Mouse (Mus musculus) liver, embryonic 12.5 days (tissue): ENCODE measurements around the gene Zfp609. TPM values are rescaled to one million over a fixed set of nuclear protein-coding genes. Genes with fewer than 3 reads are reported as not detected.
A peak's percentile ranks its signal among the peaks of the same experiment; 100 is the strongest.

Experiments used
- ATAC-seq: fragments of 200-750 bp; cut with Nextera tagmentation; 2 replicates; pipeline ENCODE4 v1.8.0; 2017; ENCODE audit warnings: moderate number of reproducible peaks, mild to moderate bottlenecking, moderate library complexity
- H3K27ac ChIP-seq: fragments of 300-500 bp; sonication (generic); 2 replicates; pipeline ENCODE4 v1.5.1; 2016; ENCODE audit warnings: mild to moderate bottlenecking
- H3K27me3 ChIP-seq: fragments of 300-500 bp; sonication (generic); replicated peaks from 2 replicates; pipeline ENCODE4 v1.6.1; 2016; ENCODE audit warnings: mild to moderate bottlenecking, moderate library complexity
- H3K36me3 ChIP-seq: fragments of 300-500 bp; sonication (generic); 2 replicates; pipeline ENCODE4 v1.6.1; 2016; ENCODE audit warnings: mild to moderate bottlenecking, moderate library complexity
- H3K4me1 ChIP-seq: fragments of 300-500 bp; sonication (generic); 2 replicates; pipeline ENCODE4 v1.6.1; 2016
- H3K4me2 ChIP-seq: fragments of 300-500 bp; sonication (generic); 2 replicates; pipeline ENCODE4 v1.6.1; 2016; ENCODE audit warnings: mild to moderate bottlenecking, moderate library complexity
- H3K4me3 ChIP-seq: fragments of 300-500 bp; sonication (generic); 2 replicates; pipeline ENCODE4 v1.5.1; 2016; ENCODE audit warnings: mild to moderate bottlenecking, moderate library complexity
- H3K9ac ChIP-seq: fragments of 300-500 bp; sonication (generic); 2 replicates; pipeline ENCODE4 v1.6.1; 2016; ENCODE audit warnings: mild to moderate bottlenecking, moderate library complexity
- H3K9me3 ChIP-seq: fragments of 300-500 bp; sonication (generic); replicated peaks from 2 replicates; pipeline ENCODE4 v1.6.1; 2016; ENCODE audit warnings: mild to moderate bottlenecking, moderate library complexity
- WGBS: fragments of 180-500 bp; shearing (Covaris S2); methylation state at CpG from one replicate; pipeline ENCODE4 v1.1.7; 2016; ENCODE audit not compliant: insufficient replicate concordance; 5-methylcytosine and 5-hydroxymethylcytosine counted together
- polyA plus RNA-seq: library from polyadenylated mRNA; unstranded; fragments of >200 nt; fragmentation: Nextera tagmentation; extraction: Ambion mirVana; gene quantifications from 2 replicates; pipeline ENCODE4 v1.2.1, GENCODE M21; 2016

Zfp609 gene
- polyA plus RNA-seq = 3.3 and 3.8 TPM in 2 replicates

DNA sequence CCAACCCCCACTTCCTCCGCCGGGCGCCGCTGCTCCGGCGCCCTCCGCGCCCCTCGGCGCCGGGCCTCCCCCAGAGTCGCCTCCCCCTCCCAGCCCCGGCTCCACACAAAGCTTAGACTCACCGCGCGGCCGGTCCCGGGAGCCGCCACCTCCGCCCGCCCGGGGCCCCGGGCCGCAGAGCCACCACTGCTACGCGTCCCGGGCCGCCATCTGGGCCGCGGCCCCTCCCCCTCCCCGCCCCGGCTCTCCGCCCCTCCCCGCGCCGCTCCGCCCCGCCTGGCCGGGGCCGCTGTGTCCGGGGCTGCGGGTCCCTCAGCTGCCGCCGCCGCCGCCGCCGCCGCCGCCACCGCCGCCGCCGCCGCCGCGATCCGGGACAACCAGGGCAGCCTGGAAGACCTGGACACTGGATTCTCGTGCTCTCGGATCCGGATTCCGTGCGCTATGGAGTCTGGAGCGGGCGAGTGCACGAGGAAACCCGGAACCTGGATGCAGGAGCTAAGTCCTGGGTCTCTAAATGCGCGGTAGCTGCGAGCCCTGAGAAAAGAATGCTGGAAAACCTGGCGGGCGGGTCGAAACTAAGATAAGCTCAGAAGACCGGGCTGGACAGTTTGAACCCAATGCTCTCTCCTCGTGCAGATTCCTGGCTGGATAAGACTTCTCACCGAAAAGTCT lies at the start of gene Zfp609:
Gene Zfp609 (minus strand): TSS at position 221 of the 672 bp plus-strand sequence.
- H3K4me2 ChIP-seq = peak within 1 kb of the TSS; percentile 92
- H3K4me3 ChIP-seq = peak within 1 kb of the TSS; percentile 87
- H3K9ac ChIP-seq = peak within 1 kb of the TSS; percentile 93
- H3K4me1 ChIP-seq = peaks cover 60% of the 10 kb centered on the region
- under 1% methylated on average over 62 of the region's 76 CpGs for WGBS
- no peaks in the 10 kb centered on the region for H3K9me3 ChIP-seq
- H3K27ac ChIP-seq = peak within 1 kb of the TSS; percentile 95
- no peaks in the 10 kb centered on the region for H3K27me3 ChIP-seq
- H3K36me3 ChIP-seq = no peaks in the 10 kb centered on the region
- ATAC-seq = peak; percentile 77

DNA sequence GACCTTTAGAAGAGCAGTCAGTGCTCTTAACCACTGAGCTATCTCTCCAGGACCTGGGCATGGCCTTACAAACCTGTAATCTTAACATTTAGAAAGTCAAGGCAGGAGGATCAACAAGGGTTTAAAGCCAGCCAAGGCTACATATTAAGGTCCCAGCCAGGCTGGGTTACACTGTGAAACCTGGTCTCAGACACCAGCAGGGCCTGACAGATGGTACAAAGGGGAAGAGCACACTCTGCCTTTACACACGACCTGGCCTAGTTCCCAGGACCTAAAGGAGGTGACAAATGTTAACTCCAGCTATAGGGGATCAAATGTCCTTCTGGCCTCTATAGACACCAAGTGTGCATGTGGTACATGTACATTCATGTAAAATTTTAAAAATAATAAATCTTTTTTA lies 32.3 kb upstream of the Zfp609 start:
- H3K4me2 ChIP-seq = no peak overlapping the region
- H3K9ac ChIP-seq = no peak overlapping the region
- no peaks in the 10 kb centered on the region for H3K9me3 ChIP-seq
- H3K27me3 ChIP-seq = no peaks in the 10 kb centered on the region
- no peak for ATAC-seq
- no peak overlapping the region for H3K4me3 ChIP-seq
- no peak overlapping the region for H3K27ac ChIP-seq
- H3K4me1 ChIP-seq = no peaks in the 10 kb centered on the region
- peaks cover 63% of the 10 kb centered on the region for H3K36me3 ChIP-seq
- WGBS = 44% methylated on average over 1 of the region's 1 CpGs

DNA sequence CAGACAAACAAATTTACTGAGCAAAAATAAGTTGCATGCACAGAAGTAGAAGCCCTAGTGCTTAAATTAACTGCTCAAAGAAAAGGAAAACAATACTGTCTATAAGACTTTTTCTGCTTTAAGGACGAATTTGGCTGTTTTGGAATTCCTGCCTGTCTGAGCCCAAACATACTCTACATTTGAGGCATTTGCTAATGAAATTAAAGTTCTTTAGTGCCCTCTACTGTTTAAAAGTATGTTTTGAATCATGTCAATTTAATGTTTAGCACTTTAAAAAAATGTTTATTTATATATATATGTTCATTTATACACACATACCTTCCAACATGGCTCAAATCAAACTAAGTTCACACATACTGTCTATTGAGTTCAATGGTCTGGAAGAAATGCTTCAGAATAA lies 22.8 kb upstream of the Zfp609 start:
- no peak overlapping the region for H3K4me3 ChIP-seq
- H3K27ac ChIP-seq = no peak overlapping the region
- H3K4me2 ChIP-seq = no peak overlapping the region
- H3K4me1 ChIP-seq = peaks cover 20% of the 10 kb centered on the region
- H3K9me3 ChIP-seq = no peaks in the 10 kb centered on the region
- H3K9ac ChIP-seq = no peak overlapping the region
- WGBS = 19% methylated on average over 1 of the region's 1 CpGs
- ATAC-seq = no peak
- H3K36me3 ChIP-seq = peaks cover 67% of the 10 kb centered on the region
- H3K27me3 ChIP-seq = no peaks in the 10 kb centered on the region

DNA sequence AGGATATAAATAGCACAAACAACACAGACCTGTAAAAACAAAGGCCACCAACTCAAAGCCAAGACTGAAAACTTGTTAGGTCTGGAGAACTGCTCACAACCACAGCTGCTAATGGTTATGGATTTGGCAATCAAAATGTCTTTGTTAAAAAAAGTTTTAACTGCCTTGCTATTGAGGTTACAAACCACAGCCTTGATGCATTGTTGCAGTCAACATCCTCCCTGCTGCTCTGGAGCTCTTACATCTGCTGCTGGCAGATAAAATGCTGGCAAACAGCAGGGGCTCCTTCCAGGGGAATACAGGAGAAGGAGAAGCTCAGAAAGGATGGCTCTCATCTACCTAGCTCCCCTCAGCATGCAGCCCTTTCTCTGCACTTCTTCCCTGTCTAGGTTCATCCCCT lies 20.8 kb upstream of the Zfp609 start:
- no peak for ATAC-seq
- Histone ChIP-seq H3K4me2 (no peak overlapping the region), H3K9me3 (no peaks in the 10 kb centered on the region), H3K36me3 (peaks cover 52% of the 10 kb centered on the region), H3K4me3 (no peak overlapping the region), H3K4me1 (peaks cover 20% of the 10 kb centered on the region), H3K27me3 (no peaks in the 10 kb centered on the region), H3K27ac (no peak overlapping the region), H3K9ac (no peak overlapping the region)

DNA sequence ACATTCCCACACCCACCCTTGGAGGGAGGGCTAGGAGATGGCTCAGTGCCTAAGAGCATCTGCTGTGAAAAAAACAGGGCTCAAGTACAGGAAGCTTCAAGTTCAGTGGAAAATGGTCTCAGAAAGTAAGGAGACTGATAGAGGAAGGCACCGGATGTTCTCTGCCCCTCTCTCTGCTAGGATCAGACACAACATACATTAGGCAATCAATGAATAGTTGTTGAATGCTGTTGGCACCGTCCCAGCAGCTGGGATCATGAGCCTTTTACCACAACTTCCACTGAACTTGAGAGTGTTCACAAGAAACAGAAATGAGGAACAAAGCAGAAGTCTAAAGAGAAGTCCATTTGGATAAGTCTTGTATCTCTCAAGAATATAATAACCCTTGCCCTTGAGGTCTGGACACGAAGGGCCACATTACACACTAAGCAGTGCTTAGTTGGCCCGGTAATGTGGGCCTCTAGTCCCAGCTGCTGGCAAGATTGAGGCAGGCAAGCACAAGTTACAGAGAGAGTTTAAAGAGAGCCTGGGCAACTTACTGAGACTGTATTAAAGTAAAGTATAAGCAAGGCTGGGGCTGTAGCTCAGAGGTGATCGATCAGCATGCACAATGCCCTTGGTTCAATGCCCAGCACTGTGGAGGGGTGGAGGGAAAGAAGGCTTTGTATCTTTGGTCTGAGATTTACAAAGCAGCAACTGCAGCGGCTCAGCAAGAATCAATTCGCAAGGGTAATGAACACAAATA lies 17.2 kb upstream of the Zfp609 start:
- H3K4me3 ChIP-seq = no peak overlapping the region
- H3K27me3 ChIP-seq = no peaks in the 10 kb centered on the region
- H3K9me3 ChIP-seq = no peaks in the 10 kb centered on the region
- H3K36me3 ChIP-seq = peaks cover 30% of the 10 kb centered on the region
- no peak for ATAC-seq
- peaks cover 20% of the 10 kb centered on the region for H3K4me1 ChIP-seq
- no peak overlapping the region for H3K4me2 ChIP-seq
- WGBS = 69% methylated on average over 7 of the region's 7 CpGs
- no peak overlapping the region for H3K9ac ChIP-seq
- no peak overlapping the region for H3K27ac ChIP-seq

DNA sequence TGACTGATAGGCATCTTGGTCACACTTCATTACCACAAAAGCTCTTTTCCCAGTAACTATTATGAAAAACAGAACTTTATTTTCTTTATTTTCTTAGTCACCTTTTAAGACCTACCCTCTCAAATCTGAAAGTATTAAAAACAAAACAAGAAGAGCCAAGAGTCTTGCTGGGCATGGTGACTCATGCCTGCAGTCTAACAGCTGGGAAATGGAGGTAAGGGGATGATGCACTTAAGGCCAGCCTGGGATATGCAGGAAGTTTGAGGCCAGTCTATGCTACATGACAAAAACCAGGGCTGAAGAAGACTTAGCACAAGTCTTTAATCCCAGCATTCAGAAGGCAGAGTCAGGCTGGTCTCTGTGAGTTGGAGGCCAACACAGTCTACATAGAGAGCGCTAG lies 12.5 kb upstream of the Zfp609 start:
- Histone ChIP-seq H3K4me1 (no peaks in the 10 kb centered on the region), H3K9me3 (no peaks in the 10 kb centered on the region), H3K36me3 (peaks cover 27% of the 10 kb centered on the region), H3K4me3 (no peak overlapping the region), H3K4me2 (no peak overlapping the region), H3K27ac (no peak overlapping the region), H3K9ac (no peak overlapping the region), H3K27me3 (no peaks in the 10 kb centered on the region)
- 93% methylated on average over 1 of the region's 1 CpGs for WGBS
- ATAC-seq = no peak

DNA sequence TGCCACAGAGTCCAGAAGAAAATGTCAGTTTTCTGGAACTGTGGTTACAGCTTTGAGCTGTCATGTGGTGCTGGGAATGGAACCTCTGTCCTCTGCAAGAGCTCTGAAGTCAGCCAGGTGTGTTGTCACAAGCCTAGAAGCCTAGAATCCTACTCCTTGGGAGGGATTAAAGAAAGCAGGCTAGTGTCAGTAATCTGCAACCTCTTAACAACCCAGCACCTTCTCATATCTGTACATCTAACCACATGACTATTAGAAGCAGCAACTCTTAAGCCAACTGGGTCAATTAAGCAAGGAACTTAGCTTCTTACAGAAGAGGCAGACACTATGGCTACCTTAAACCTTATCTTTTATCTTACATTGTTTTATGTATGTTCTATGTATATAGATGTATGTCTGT lies 9.6 kb upstream of the Zfp609 start:
- Histone ChIP-seq H3K4me3 (no peak overlapping the region), H3K36me3 (peaks cover 24% of the 10 kb centered on the region), H3K27me3 (no peaks in the 10 kb centered on the region), H3K27ac (no peak overlapping the region), H3K9ac (no peak overlapping the region), H3K4me1 (peaks cover 5% of the 10 kb centered on the region; the same call in 1 of the 2 replicates), H3K9me3 (no peaks in the 10 kb centered on the region), H3K4me2 (no peak overlapping the region)
- no peak for ATAC-seq

DNA sequence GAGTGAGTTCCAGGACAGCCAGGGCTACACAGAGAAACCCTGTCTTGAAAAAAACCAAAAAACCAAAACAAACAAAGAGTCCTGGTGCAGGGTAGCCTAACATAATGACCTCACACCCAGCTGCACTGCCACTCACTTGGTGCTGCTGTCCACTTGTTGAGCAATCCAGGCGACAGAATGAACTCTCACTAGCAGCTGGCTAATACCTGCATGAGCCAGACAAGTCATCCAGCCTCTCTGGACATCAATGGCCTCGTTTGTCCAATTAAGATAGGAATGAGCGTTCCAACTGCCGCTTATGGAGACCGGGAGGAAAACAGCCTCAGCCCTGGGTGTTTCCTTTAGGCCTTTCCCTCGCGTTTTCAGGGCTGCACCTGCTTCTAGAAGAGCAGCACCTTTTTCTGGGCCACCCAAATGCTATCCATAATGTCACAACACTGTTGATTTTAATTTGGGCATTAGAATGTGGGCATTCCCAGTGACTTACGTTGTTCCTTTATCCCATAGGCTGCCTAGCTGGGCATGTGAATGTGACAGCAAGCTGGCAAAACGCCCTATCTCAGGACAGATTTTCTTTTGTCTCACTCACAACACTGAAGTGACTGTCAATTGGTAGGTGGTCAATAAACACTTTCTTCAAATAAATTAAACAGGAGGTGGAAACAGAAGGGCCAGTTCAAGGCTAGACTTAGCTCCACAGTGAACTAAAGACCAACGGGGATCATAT lies 7.4 kb upstream of the Zfp609 start:
- H3K4me2 ChIP-seq = no peak overlapping the region
- no peak overlapping the region for H3K9ac ChIP-seq
- H3K9me3 ChIP-seq = no peaks in the 10 kb centered on the region
- peaks cover 15% of the 10 kb centered on the region for H3K4me1 ChIP-seq
- H3K36me3 ChIP-seq = peaks cover 24% of the 10 kb centered on the region
- H3K4me3 ChIP-seq = no peak overlapping the region
- WGBS = 72% methylated on average over 10 of the region's 10 CpGs
- no peak for ATAC-seq
- H3K27me3 ChIP-seq = no peaks in the 10 kb centered on the region
- no peak overlapping the region for H3K27ac ChIP-seq

DNA sequence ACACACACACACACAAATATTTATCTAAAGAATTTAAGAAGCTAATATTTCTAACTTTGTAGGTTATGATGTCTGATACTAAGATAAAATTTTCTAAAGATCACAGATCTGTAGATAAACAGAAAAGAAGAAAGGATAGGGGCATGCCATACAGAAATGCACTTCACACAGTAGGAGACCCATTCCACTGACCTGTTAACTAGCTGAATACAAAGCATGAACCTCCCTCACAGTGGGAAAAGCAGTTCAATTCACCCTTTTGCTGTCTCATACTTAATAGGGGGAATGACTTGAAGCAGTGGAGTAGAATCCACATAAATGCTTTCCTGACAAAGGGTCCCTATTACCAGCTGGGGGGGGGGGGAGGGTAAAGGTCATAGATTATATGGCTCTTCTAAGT lies 6.3 kb upstream of the Zfp609 start:
- Histone ChIP-seq H3K9ac (no peak overlapping the region), H3K9me3 (no peaks in the 10 kb centered on the region), H3K27ac (no peak overlapping the region), H3K4me1 (peaks cover 18% of the 10 kb centered on the region), H3K36me3 (peaks cover 19% of the 10 kb centered on the region), H3K27me3 (no peaks in the 10 kb centered on the region), H3K4me2 (no peak overlapping the region), H3K4me3 (no peak overlapping the region)
- ATAC-seq = no peak

DNA sequence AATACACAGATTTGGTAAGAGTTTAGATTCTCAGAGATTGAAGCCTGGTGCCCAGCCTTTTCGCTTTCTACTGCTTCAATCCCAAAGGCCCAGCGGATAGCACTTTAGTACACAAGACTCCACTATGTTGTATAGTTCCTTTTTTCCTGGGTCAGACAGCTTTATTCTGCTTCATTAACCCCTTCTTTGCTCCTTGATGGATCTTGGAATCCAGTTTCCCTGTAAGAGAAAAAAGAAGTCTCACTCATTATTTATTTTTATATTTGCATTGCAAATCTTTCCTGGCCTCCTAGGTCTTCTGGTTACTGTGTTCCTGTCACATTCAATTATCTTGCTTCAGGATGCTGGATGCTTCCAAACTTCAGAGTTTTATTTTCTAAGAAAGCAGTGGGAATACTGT lies 5.9 kb upstream of the Zfp609 start:
- Histone ChIP-seq H3K4me2 (no peak overlapping the region), H3K9me3 (no peaks in the 10 kb centered on the region), H3K4me1 (peaks cover 23% of the 10 kb centered on the region), H3K36me3 (peaks cover 15% of the 10 kb centered on the region), H3K27ac (no peak overlapping the region), H3K27me3 (no peaks in the 10 kb centered on the region), H3K9ac (no peak overlapping the region), H3K4me3 (no peak overlapping the region)
- 90% methylated on average over 2 of the region's 2 CpGs for WGBS
- ATAC-seq = no peak

DNA sequence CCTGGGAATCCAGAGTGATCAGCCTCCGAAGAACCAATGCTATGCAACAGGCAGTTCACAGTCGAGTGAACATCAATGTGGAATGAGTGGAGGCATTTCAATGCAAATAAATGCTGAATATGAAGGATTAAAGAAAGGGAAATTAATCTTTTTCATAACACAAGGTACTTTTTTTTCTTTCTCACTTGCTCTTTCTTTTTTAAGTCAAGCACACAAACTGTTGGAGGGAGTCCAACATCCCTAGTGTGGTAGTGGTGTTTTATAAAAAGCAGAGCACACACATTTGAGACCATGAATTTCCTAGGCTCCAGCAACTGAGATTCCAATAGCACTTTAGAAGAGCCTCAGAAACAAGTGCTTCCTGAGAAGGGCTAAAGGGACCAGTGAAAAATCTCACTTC lies 4.7 kb upstream of the Zfp609 start:
- ATAC-seq = no peak
- peaks cover 28% of the 10 kb centered on the region for H3K4me1 ChIP-seq

DNA sequence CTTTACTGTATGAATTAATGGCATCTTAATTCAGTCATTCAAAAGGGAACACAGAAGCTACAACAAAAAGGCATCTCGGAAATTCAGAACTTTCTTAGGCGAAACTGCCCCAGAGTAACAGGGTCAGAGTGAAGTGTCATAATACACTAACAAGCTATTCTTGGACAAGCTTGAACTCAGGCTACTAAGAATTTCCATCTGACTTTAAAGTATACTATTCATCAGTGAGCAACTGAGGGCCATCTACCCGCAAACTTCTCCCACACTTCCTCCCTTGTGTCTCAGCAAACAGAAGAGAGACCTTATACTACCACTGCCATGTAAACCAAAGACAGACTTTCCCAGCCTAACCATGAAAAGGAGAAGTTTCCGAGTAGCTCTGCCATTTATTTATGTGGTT lies 3.8 kb upstream of the Zfp609 start:
- Histone ChIP-seq H3K4me1 (peaks cover 33% of the 10 kb centered on the region), H3K27me3 (no peaks in the 10 kb centered on the region), H3K36me3 (0 out of 2 replicates have a peak, but pooled peaks cover 3% of the 10 kb centered on the region), H3K9me3 (no peaks in the 10 kb centered on the region), H3K4me2 (no peak overlapping the region), H3K9ac (no peak overlapping the region), H3K4me3 (no peak overlapping the region), H3K27ac (no peak overlapping the region)
- no peak for ATAC-seq
- 33% methylated on average over 4 of the region's 4 CpGs for WGBS

More for the DNA sequence above, 4.7 kb upstream of the Zfp609 start:
- no peaks in the 10 kb centered on the region for H3K27me3 ChIP-seq
- H3K9me3 ChIP-seq = no peaks in the 10 kb centered on the region
- no peak overlapping the region for H3K4me3 ChIP-seq
- peaks cover 7% of the 10 kb centered on the region; the same call in 1 of the 2 replicates for H3K36me3 ChIP-seq
- no peak overlapping the region for H3K4me2 ChIP-seq
- 66% methylated on average over 2 of the region's 2 CpGs for WGBS
- H3K27ac ChIP-seq = no peak overlapping the region
- no peak overlapping the region for H3K9ac ChIP-seq
